Mouse (Mus musculus): ENCODE measurements at regions not wholly inside any gene's neighbourhood (a gene's known extent, or its start where the extent isn't known, plus 50 kb on each side); places are given as distances from the start of the nearest gene placed in this dataset.

GRCm38 (mm10) chr6:51701253-51702020, 177.7 kb downstream of the Snx10 start:
- Histone ChIP-seq H3K9me3 (replicated peaks) (no peaks in the 10 kb centered on the region), H3K4me2 (no peak overlapping the region), H3K36me3 (no peaks in the 10 kb centered on the region), H3K4me1 (replicated peaks) (no peaks in the 10 kb centered on the region), H3K27me3 (no peaks in the 10 kb centered on the region), H3K4me3 (no peak overlapping the region), H3K9ac (no peak overlapping the region), H3K27ac (no peak overlapping the region)
- 80% methylated on average over 11 of the region's 11 CpGs for WGBS
- no peak for ATAC-seq (replicated peaks; ENCODE audit: insufficient number of reproducible peaks, insufficient read depth, low FRiP score, low read depth)

- Histone ChIP-seq H3K4me2 (no peak overlapping the region), H3K36me3 (no peaks in the 10 kb centered on the region), H3K27me3 (no peaks in the 10 kb centered on the region), H3K4me1 (replicated peaks) (no peaks in the 10 kb centered on the region), H3K4me3 (no peak overlapping the region), H3K9ac (no peak overlapping the region), H3K27ac (peak overlapping the region; percentile 45; the same call in 1 of the 2 replicates), H3K9me3 (replicated peaks) (no peaks in the 10 kb centered on the region)
- ATAC-seq (replicated peaks; ENCODE audit: insufficient number of reproducible peaks, insufficient read depth, low FRiP score, low read depth), result no peak
- 66% methylated on average over 10 of the region's 10 CpGs for WGBS
Observed at GRCm38 (mm10) chr6:51702456-51703171, 178.9 kb downstream of the Snx10 start.

- 59% methylated on average over 6 of the region's 6 CpGs for WGBS
- Histone ChIP-seq H3K4me1 (replicated peaks) (peaks cover 9% of the 10 kb centered on the region), H3K4me2 (no peak overlapping the region), H3K9me3 (replicated peaks) (no peaks in the 10 kb centered on the region), H3K4me3 (no peak overlapping the region), H3K9ac (no peak overlapping the region), H3K36me3 (no peaks in the 10 kb centered on the region), H3K27ac (no peak overlapping the region), H3K27me3 (no peaks in the 10 kb centered on the region)
- ATAC-seq (replicated peaks; ENCODE audit: insufficient number of reproducible peaks, insufficient read depth, low FRiP score, low read depth), result no peak
Observed at GRCm38 (mm10) chr6:51708011-51708410, 184.3 kb downstream of the Snx10 start.

- peaks cover 9% of the 10 kb centered on the region for H3K4me1 ChIP-seq (replicated peaks)
- no peaks in the 10 kb centered on the region for H3K27me3 ChIP-seq
- no peak overlapping the region for H3K27ac ChIP-seq
- no peak overlapping the region for H3K9ac ChIP-seq
- no peak for ATAC-seq (replicated peaks; ENCODE audit: insufficient number of reproducible peaks, insufficient read depth, low FRiP score, low read depth)
- H3K36me3 ChIP-seq, result no peaks in the 10 kb centered on the region
- H3K4me3 ChIP-seq, result no peak overlapping the region
- H3K4me2 ChIP-seq, result no peak overlapping the region
- WGBS, result 64% methylated on average over 9 of the region's 9 CpGs
- no peaks in the 10 kb centered on the region for H3K9me3 ChIP-seq (replicated peaks)
Observed at GRCm38 (mm10) chr6:51708668-51709339, 185.1 kb downstream of the Snx10 start.

GRCm38 (mm10) chr6:51709340-51710067, 185.8 kb downstream of the Snx10 start:
- 56% methylated on average over 11 of the region's 11 CpGs for WGBS
- Histone ChIP-seq H3K4me2 (no peak overlapping the region), H3K9ac (no peak overlapping the region), H3K27me3 (no peaks in the 10 kb centered on the region), H3K4me3 (no peak overlapping the region), H3K36me3 (no peaks in the 10 kb centered on the region), H3K27ac (no peak overlapping the region), H3K4me1 (replicated peaks) (peaks cover 9% of the 10 kb centered on the region), H3K9me3 (replicated peaks) (no peaks in the 10 kb centered on the region)
- ATAC-seq (replicated peaks; ENCODE audit: insufficient number of reproducible peaks, insufficient read depth, low FRiP score, low read depth), result no peak

- no peak for ATAC-seq (replicated peaks; ENCODE audit: insufficient number of reproducible peaks, insufficient read depth, low FRiP score, low read depth)
- Histone ChIP-seq H3K9ac (no peak overlapping the region), H3K36me3 (no peaks in the 10 kb centered on the region), H3K4me3 (no peak overlapping the region), H3K4me2 (no peak overlapping the region), H3K27ac (no peak overlapping the region), H3K9me3 (replicated peaks) (no peaks in the 10 kb centered on the region), H3K4me1 (replicated peaks) (peaks cover 9% of the 10 kb centered on the region), H3K27me3 (no peaks in the 10 kb centered on the region)
- whole genome bisulfite sequencing, result 72% methylated on average over 5 of the region's 5 CpGs
Observed at GRCm38 (mm10) chr6:51710153-51710552, 186.5 kb downstream of the Snx10 start.

- WGBS, result 74% methylated on average over 15 of the region's 15 CpGs
- Histone ChIP-seq H3K4me1 (replicated peaks) (peaks cover 14% of the 10 kb centered on the region), H3K36me3 (no peaks in the 10 kb centered on the region), H3K27me3 (no peaks in the 10 kb centered on the region), H3K27ac (no peak overlapping the region), H3K4me2 (no peak overlapping the region), H3K9ac (no peak overlapping the region), H3K4me3 (no peak overlapping the region), H3K9me3 (replicated peaks) (no peaks in the 10 kb centered on the region)
- ATAC-seq (replicated peaks; ENCODE audit: insufficient number of reproducible peaks, insufficient read depth, low FRiP score, low read depth), result no peak
Observed at GRCm38 (mm10) chr6:51710926-51711615, 187.4 kb downstream of the Snx10 start.

- Histone ChIP-seq H3K27me3 (no peaks in the 10 kb centered on the region), H3K4me3 (no peak overlapping the region), H3K36me3 (no peaks in the 10 kb centered on the region), H3K4me1 (replicated peaks) (peaks cover 14% of the 10 kb centered on the region), H3K4me2 (no peak overlapping the region), H3K9me3 (replicated peaks) (no peaks in the 10 kb centered on the region), H3K27ac (no peak overlapping the region), H3K9ac (no peak overlapping the region)
- WGBS, result 87% methylated on average over 7 of the region's 7 CpGs
- ATAC-seq (replicated peaks; ENCODE audit: insufficient number of reproducible peaks, insufficient read depth, low FRiP score, low read depth), result no peak
Observed at GRCm38 (mm10) chr6:51711616-51711970, 187.9 kb downstream of the Snx10 start.

GRCm38 (mm10) chr6:51715158-51715840, 191.6 kb downstream of the Snx10 start:
- Histone ChIP-seq H3K4me2 (no peak overlapping the region), H3K27ac (no peak overlapping the region), H3K4me3 (no peak overlapping the region), H3K36me3 (no peaks in the 10 kb centered on the region), H3K27me3 (no peaks in the 10 kb centered on the region), H3K9ac (no peak overlapping the region), H3K4me1 (replicated peaks) (peaks cover 10% of the 10 kb centered on the region), H3K9me3 (replicated peaks) (no peaks in the 10 kb centered on the region)
- WGBS, result 41% methylated on average over 8 of the region's 8 CpGs
- no peak for ATAC-seq (replicated peaks; ENCODE audit: insufficient number of reproducible peaks, insufficient read depth, low FRiP score, low read depth)

GRCm38 (mm10) chr6:51717386-51717785, 193.7 kb downstream of the Snx10 start:
- Histone ChIP-seq H3K4me3 (no peak overlapping the region), H3K36me3 (no peaks in the 10 kb centered on the region), H3K27me3 (no peaks in the 10 kb centered on the region), H3K4me1 (replicated peaks) (peaks cover 6% of the 10 kb centered on the region), H3K9ac (no peak overlapping the region), H3K27ac (no peak overlapping the region), H3K9me3 (replicated peaks) (no peaks in the 10 kb centered on the region), H3K4me2 (no peak overlapping the region)
- no peak for ATAC-seq (replicated peaks; ENCODE audit: insufficient number of reproducible peaks, insufficient read depth, low FRiP score, low read depth)
- WGBS, result 72% methylated on average over 7 of the region's 7 CpGs

Measured in heart, embryonic 15.5 days (tissue).